Mouse (Mus musculus) stomach, postnatal 0 days (tissue): ENCODE results near the gene Susd1.

Experiments used
- CTCF ChIP-seq: IDR thresholded peaks from 2 replicates; pipeline ENCODE4 v1.5.1; 2016; ENCODE audit warnings: antibody characterized with exemption, low read depth, mild to moderate bottlenecking, moderate library complexity
- EP300 ChIP-seq: optimal IDR thresholded peaks from 2 replicates; pipeline ENCODE3; 2016; ENCODE audit warnings: antibody characterized with exemption

DNA sequence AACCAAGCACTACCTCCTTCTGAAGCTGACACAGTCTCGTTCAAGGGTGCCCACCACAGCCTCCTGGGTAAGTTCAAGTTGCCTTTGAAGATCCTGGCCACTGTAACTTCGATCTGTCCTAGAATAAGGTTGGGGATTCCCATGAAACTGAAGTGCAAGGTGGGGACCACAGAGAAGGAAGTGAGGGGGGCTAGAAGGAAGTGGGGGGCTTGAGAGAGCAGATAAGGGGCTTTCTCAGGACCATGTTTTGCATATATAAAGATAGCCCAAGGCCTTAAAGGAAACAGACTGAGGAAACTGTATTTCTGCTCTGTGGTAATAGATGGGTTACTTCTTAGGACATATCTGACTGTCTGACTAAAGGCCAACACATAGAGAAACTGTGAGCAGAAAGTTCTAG lies 151.3 kb downstream of the Susd1 start:
- TF ChIP-seq EP300, result no peak
- TF ChIP-seq CTCF, result no peak
